Mouse (Mus musculus) hindbrain, embryonic 16.5 days (tissue): Measurements from ENCODE around the gene Cdc20. TPM values are rescaled to one million over a fixed set of nuclear protein-coding genes. Genes with fewer than 3 reads are reported as not detected.

Experiments
- ATAC-seq: fragments of 200-750 bp; cut with Nextera tagmentation; 2 replicates; pipeline ENCODE4 v1.8.0; 2017; ENCODE audit warnings: moderate TSS enrichment, moderate library complexity
- H3K27ac ChIP-seq: fragments of 300-500 bp; sonication (generic); 2 replicates; pipeline ENCODE4 v1.5.1; 2014; ENCODE audit warnings: low read depth, mild to moderate bottlenecking, control low read depth, low read length, moderate library complexity
- H3K27me3 ChIP-seq: fragments of 300-500 bp; sonication (generic); replicated peaks from 2 replicates; pipeline ENCODE4 v1.6.1; 2014; ENCODE audit warnings: low read length; ENCODE audit not compliant: control insufficient read depth, insufficient read depth
- H3K36me3 ChIP-seq: fragments of 300-500 bp; sonication (generic); 2 replicates; pipeline ENCODE4 v1.6.1; 2014; ENCODE audit warnings: mild to moderate bottlenecking, low read length, moderate library complexity, mixed read lengths; ENCODE audit not compliant: control insufficient read depth, insufficient read depth
- H3K4me1 ChIP-seq: fragments of 300-500 bp; sonication (generic); 2 replicates; pipeline ENCODE4 v1.6.1; 2014; ENCODE audit warnings: low read depth, low read length; ENCODE audit not compliant: control insufficient read depth, insufficient read depth
- H3K4me2 ChIP-seq: fragments of 300-500 bp; sonication (generic); 2 replicates; pipeline ENCODE4 v1.6.1; 2014; ENCODE audit warnings: mild to moderate bottlenecking, low read length, control low read depth, moderate library complexity
- H3K4me3 ChIP-seq: fragments of 300-500 bp; sonication (generic); 2 replicates; pipeline ENCODE4 v1.5.1; 2014; ENCODE audit warnings: mild to moderate bottlenecking, low read length, control low read depth, moderate library complexity
- H3K9ac ChIP-seq: fragments of 300-500 bp; sonication (generic); 2 replicates; pipeline ENCODE4 v1.6.1; 2014; ENCODE audit warnings: low read depth, mild to moderate bottlenecking, control low read depth, low read length, moderate library complexity
- H3K9me3 ChIP-seq: fragments of 300-500 bp; sonication (generic); 2 replicates; pipeline ENCODE4 v1.6.1; 2014; ENCODE audit warnings: mild to moderate bottlenecking, low read length, moderate library complexity; ENCODE audit not compliant: control insufficient read depth
- WGBS: fragments of 180-500 bp; shearing (Covaris S2); extraction: QIAGEN DNeasy Blood & Tissue Kit; methylation state at CpG from one replicate; pipeline ENCODE4 v1.1.7; 2014; 5-methylcytosine and 5-hydroxymethylcytosine counted together
- polyA plus RNA-seq: library from polyadenylated mRNA; unstranded; fragments of >200 nt; fragmentation: Nextera tagmentation; extraction: Ambion mirVana; gene quantifications from 2 replicates; pipeline ENCODE4 v1.2.1, GENCODE M21; 2015

Cdc20 gene
- polyA plus RNA-seq, 1 experiment from 2014 or later = 39.6 TPM

DNA sequence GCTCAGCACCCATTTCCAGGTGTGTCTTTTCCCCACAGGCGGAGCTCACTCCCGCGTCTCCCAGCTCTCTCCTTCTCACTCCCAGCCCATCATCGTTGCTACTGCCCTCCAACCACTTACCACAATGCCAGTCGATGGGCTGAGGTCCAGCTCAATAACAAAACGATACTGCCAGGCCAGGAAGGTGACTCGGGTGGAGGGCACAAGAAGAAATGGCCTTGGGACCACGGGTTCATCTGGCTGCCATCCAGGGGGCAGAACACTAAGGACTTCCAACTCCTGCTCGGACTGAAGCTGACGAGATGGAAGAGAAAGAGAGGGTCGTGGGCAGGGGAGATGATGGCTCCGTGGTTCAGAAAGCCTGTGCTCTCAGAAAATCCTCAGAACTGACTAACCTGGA, 34.5 kb downstream of the Cdc20 start:
- no peak for ATAC-seq
- no peak overlapping the region for H3K9ac ChIP-seq
- H3K4me3 ChIP-seq = no peak overlapping the region
- WGBS = 93% methylated on average over 12 of the region's 12 CpGs
- H3K9me3 ChIP-seq = no peaks in the 10 kb centered on the region
- H3K4me2 ChIP-seq = no peak overlapping the region
- no peaks in the 10 kb centered on the region for H3K27me3 ChIP-seq
- H3K27ac ChIP-seq = no peak overlapping the region
- H3K4me1 ChIP-seq = no peaks in the 10 kb centered on the region
- peaks cover 28% of the 10 kb centered on the region for H3K36me3 ChIP-seq

DNA sequence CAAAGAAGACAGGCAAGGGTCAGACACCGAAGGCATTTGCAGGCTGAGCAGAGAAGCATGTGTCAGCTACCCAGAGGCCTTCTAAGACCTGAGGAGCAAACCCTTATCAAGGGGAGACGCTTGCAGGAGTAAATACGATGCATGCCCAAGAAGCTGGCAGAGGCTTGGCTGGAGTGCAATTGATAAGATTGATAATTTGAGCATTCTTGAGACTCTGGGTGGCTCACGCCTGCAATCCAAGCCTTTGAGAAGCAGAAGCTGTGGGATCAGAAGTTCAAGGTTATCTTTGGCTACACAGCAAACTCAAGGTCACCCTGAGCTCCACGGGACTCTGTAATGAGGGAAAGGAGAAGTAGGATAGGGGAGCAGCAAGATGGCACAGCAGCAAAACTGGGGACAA, 35.2 kb downstream of the Cdc20 start:
- peaks cover 30% of the 10 kb centered on the region for H3K36me3 ChIP-seq
- H3K4me1 ChIP-seq = no peaks in the 10 kb centered on the region
- no peak overlapping the region for H3K4me3 ChIP-seq
- no peak overlapping the region for H3K27ac ChIP-seq
- 96% methylated on average over 5 of the region's 5 CpGs for WGBS
- no peaks in the 10 kb centered on the region for H3K9me3 ChIP-seq
- no peaks in the 10 kb centered on the region for H3K27me3 ChIP-seq
- ATAC-seq = no peak
- no peak overlapping the region for H3K4me2 ChIP-seq
- H3K9ac ChIP-seq = no peak overlapping the region

GRCm38 (mm10) chr4:118401421-118401820, 35.7 kb downstream of the Cdc20 start:
- no peak overlapping the region for H3K27ac ChIP-seq
- no peak overlapping the region for H3K9ac ChIP-seq
- no peaks in the 10 kb centered on the region for H3K9me3 ChIP-seq
- no peak for ATAC-seq
- no peaks in the 10 kb centered on the region for H3K27me3 ChIP-seq
- WGBS = 97% methylated on average over 3 of the region's 3 CpGs
- H3K4me2 ChIP-seq = no peak overlapping the region
- peaks cover 32% of the 10 kb centered on the region for H3K36me3 ChIP-seq
- no peak overlapping the region for H3K4me3 ChIP-seq
- H3K4me1 ChIP-seq = no peaks in the 10 kb centered on the region

GRCm38 (mm10) chr4:118398400-118398799, 38.8 kb downstream of the Cdc20 start:
- Histone ChIP-seq H3K27me3 (no peaks in the 10 kb centered on the region), H3K4me1 (no peaks in the 10 kb centered on the region), H3K36me3 (peaks cover 36% of the 10 kb centered on the region), H3K9me3 (no peaks in the 10 kb centered on the region), H3K9ac (no peak overlapping the region), H3K4me3 (no peak overlapping the region), H3K4me2 (no peak overlapping the region), H3K27ac (no peak overlapping the region)
- no peak for ATAC-seq
- 93% methylated on average over 6 of the region's 6 CpGs for WGBS

GRCm38 (mm10) chr4:118396433-118396832, 40.7 kb downstream of the Cdc20 start:
- 83% methylated on average over 3 of the region's 3 CpGs for WGBS
- no peaks in the 10 kb centered on the region for H3K27me3 ChIP-seq
- no peak for ATAC-seq
- no peak overlapping the region for H3K9ac ChIP-seq
- no peaks in the 10 kb centered on the region for H3K9me3 ChIP-seq
- H3K4me2 ChIP-seq = no peak overlapping the region
- no peaks in the 10 kb centered on the region for H3K4me1 ChIP-seq
- H3K36me3 ChIP-seq = peaks cover 41% of the 10 kb centered on the region
- H3K4me3 ChIP-seq = no peak overlapping the region
- H3K27ac ChIP-seq = no peak overlapping the region

DNA sequence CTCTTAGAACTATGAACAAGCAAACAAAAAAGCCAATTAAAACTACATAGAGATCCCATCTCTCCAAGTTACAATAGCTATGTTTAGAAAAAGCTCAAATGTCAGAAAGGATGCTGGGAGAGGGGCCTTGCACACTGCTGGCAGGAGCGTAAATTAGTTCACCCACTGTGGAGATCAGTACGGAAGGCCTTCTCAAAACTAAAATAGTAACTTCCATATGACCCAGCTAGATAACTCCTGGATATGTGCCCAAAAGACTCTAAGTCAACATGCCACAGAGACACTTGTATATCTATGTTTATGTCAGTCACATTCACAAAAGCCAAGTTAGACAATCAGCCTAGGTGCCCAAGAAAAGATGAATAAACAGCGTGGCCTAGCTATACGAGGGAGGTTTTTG, 41.9 kb downstream of the Cdc20 start:
- no peak overlapping the region for H3K4me2 ChIP-seq
- no peaks in the 10 kb centered on the region for H3K4me1 ChIP-seq
- H3K9ac ChIP-seq = no peak overlapping the region
- no peak overlapping the region for H3K4me3 ChIP-seq
- WGBS = 86% methylated on average over 4 of the region's 4 CpGs
- no peaks in the 10 kb centered on the region for H3K27me3 ChIP-seq
- H3K27ac ChIP-seq = no peak overlapping the region
- peaks cover 47% of the 10 kb centered on the region for H3K36me3 ChIP-seq
- H3K9me3 ChIP-seq = no peaks in the 10 kb centered on the region
- no peak for ATAC-seq

DNA sequence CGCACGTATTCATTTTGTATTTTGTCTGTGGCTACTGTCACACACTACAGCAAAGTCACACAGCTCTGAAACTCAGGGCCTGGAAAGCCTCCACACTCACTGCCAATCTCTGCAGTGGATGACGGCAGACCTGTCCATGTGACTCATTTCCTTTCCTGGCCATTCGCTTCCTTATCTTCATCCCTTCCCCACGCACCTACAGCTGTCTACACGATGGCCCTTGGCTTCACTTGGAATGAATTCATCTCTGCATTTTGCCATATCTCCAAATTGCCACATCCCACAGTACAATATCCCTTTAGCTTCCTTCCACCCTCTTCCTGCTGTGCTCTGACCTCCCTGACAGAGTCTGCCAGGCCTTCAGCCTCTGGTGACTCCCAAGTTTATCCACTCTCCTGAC, 42.6 kb downstream of the Cdc20 start:
- Histone ChIP-seq H3K27me3 (no peaks in the 10 kb centered on the region), H3K36me3 (peaks cover 52% of the 10 kb centered on the region), H3K4me2 (no peak overlapping the region), H3K27ac (no peak overlapping the region), H3K4me3 (no peak overlapping the region), H3K4me1 (no peaks in the 10 kb centered on the region), H3K9me3 (no peaks in the 10 kb centered on the region), H3K9ac (no peak overlapping the region)
- 90% methylated on average over 6 of the region's 6 CpGs for WGBS
- no peak for ATAC-seq

DNA sequence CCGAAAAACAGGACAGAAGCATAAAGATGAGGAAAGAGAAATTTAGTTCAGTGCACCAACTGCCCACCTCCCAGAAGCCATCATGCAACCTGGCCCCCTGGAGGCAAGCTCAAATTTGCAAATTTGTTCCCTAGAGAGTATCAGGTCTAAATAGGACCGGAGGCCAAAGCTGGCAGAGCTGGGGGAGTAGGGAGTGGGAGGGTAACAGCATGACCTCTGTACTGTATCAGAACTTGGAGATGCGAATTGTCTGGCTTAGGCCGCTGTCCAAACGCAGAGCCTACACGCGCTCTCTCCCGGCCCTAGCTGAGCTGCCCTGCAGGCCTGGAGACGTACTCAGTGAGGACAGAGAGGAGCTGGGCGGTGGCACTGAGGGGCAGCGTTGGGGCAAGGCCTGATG, 47.0 kb downstream of the Cdc20 start:
- Histone ChIP-seq H3K4me1 (no peaks in the 10 kb centered on the region), H3K27me3 (no peaks in the 10 kb centered on the region), H3K36me3 (peaks cover 73% of the 10 kb centered on the region), H3K9me3 (no peaks in the 10 kb centered on the region), H3K9ac (no peak overlapping the region), H3K4me3 (no peak overlapping the region), H3K27ac (no peak overlapping the region), H3K4me2 (no peak overlapping the region)
- WGBS = 89% methylated on average over 11 of the region's 11 CpGs
- ATAC-seq = no peak

GRCm38 (mm10) chr4:118387316-118387715, 49.8 kb downstream of the Cdc20 start:
- H3K9ac ChIP-seq = no peak overlapping the region
- H3K27me3 ChIP-seq = no peaks in the 10 kb centered on the region
- H3K4me1 ChIP-seq = no peaks in the 10 kb centered on the region
- no peak overlapping the region for H3K27ac ChIP-seq
- no peak overlapping the region for H3K4me2 ChIP-seq
- H3K9me3 ChIP-seq = no peaks in the 10 kb centered on the region
- WGBS = 92% methylated on average over 8 of the region's 8 CpGs
- no peak for ATAC-seq
- peaks cover 78% of the 10 kb centered on the region for H3K36me3 ChIP-seq
- H3K4me3 ChIP-seq = no peak overlapping the region

GRCm38 (mm10) chr4:118383271-118383670, 53.9 kb downstream of the Cdc20 start:
- no peak overlapping the region for H3K4me3 ChIP-seq
- no peak overlapping the region for H3K27ac ChIP-seq
- WGBS = 96% methylated on average over 7 of the region's 7 CpGs
- no peaks in the 10 kb centered on the region for H3K4me1 ChIP-seq
- no peaks in the 10 kb centered on the region for H3K9me3 ChIP-seq
- H3K36me3 ChIP-seq = peaks cover 66% of the 10 kb centered on the region
- H3K9ac ChIP-seq = no peak overlapping the region
- H3K4me2 ChIP-seq = no peak overlapping the region
- no peaks in the 10 kb centered on the region for H3K27me3 ChIP-seq
- no peak for ATAC-seq
